Mouse (Mus musculus) left cerebral cortex, postnatal 14 days (tissue): ENCODE results near the gene Ntn1. TPM values are rescaled to one million over a fixed set of nuclear protein-coding genes. Genes with fewer than 3 reads are reported as not detected.

Experiments used
- DNase-seq, 2 experiments: peaks; one replicate each; pipeline ENCODE4 v3.0.0; 2021 to 2022; ENCODE audit warnings: low spot score in 2 of 2, mixed read lengths in 1 of 2
- intact Hi-C: fragments of 180-260 bp; cut with DNase I; formaldehyde crosslinking; loops from one replicate; pipeline ENCODE4 v1.15.1; 2025
- total RNA-seq, 2 experiments: library from RNA; stranded (reverse); gene quantifications; 2 replicates each; pipeline ENCODE4 v1.2.3; 2021

Ntn1 gene
- total RNA-seq, 2 experiments from 2014 or later = 8.0 to 11.1 TPM

GRCm38 (mm10) chr11:68417001-68417400 is 16.4 kb upstream of the Ntn1 start:
- intact Hi-C loops = no loop called here
- DNase-seq = no peak

- peak; percentile 67 to 77 for DNase-seq
- intact Hi-C loops = loop anchor here (1.0 to 10.0 kb wide), 3 partner anchors 196 to 583 kb away; no protein-coding TSS in a partner anchor
Measured at GRCm38 (mm10) chr11:68408127-68408526, 7.5 kb upstream of the Ntn1 start.

- DNase-seq = no peak
Measured at GRCm38 (mm10) chr11:68407266-68407926, 6.8 kb upstream of the Ntn1 start.

GRCm38 (mm10) chr11:68405576-68405975 is 5.0 kb upstream of the Ntn1 start:
- DNase-seq = no peak
- intact Hi-C loops = loop anchor here (5.0 to 10.0 kb wide), 2 partner anchors 193 to 581 kb away; no protein-coding TSS in a partner anchor

More at GRCm38 (mm10) chr11:68407266-68407926, 6.8 kb upstream of the Ntn1 start:
- intact Hi-C loops = loop anchor here (5.0 to 10.0 kb wide), 2 partner anchors 195 to 583 kb away; no protein-coding TSS in a partner anchor

GRCm38 (mm10) chr11:68404185-68404584 is 3.6 kb upstream of the Ntn1 start:
- intact Hi-C loops = loop anchor here (10.0 kb wide), 1 partner anchor 579 kb away; no protein-coding TSS in a partner anchor
- no peak for DNase-seq

GRCm38 (mm10) chr11:68401428-68401827 is 805 bp upstream of the Ntn1 start:
- no peak for DNase-seq
- intact Hi-C loops = loop anchor here (10.0 kb wide), 1 partner anchor 577 kb away; no protein-coding TSS in a partner anchor

GRCm38 (mm10) chr11:68400021-68400671 is 477 bp downstream of the Ntn1 start:
- intact Hi-C loops = loop anchor here (10.0 kb wide), 1 partner anchor 575 kb away; no protein-coding TSS in a partner anchor
- no peak for DNase-seq

- DNase-seq = peak in 1 of 2 experiments; percentile 19
- intact Hi-C loops = loop anchor here (10.0 kb wide), 1 partner anchor 575 kb away; no protein-coding TSS in a partner anchor
Measured at GRCm38 (mm10) chr11:68399548-68400020, 1.0 kb downstream of the Ntn1 start.

GRCm38 (mm10) chr11:68398891-68399547 is 1.6 kb downstream of the Ntn1 start:
- intact Hi-C loops = no loop called here
- DNase-seq = no peak

- DNase-seq = no peak
- intact Hi-C loops = no loop called here
Measured at GRCm38 (mm10) chr11:68395546-68395945, 5.1 kb downstream of the Ntn1 start.

- DNase-seq = no peak
- intact Hi-C loops = no loop called here
Measured at GRCm38 (mm10) chr11:68394749-68395148, 5.9 kb downstream of the Ntn1 start.

- no peak for DNase-seq
- intact Hi-C loops = no loop called here
Measured at GRCm38 (mm10) chr11:68393897-68394490, 6.6 kb downstream of the Ntn1 start.

GRCm38 (mm10) chr11:68390381-68391287 is 10.0 kb downstream of the Ntn1 start:
- intact Hi-C loops = no loop called here
- no peak for DNase-seq

- intact Hi-C loops = no loop called here
- DNase-seq = no peak
Measured at GRCm38 (mm10) chr11:68389621-68390020, 11.0 kb downstream of the Ntn1 start.

- intact Hi-C loops = no loop called here
- no peak for DNase-seq
Measured at GRCm38 (mm10) chr11:68388655-68389015, 12.0 kb downstream of the Ntn1 start.

GRCm38 (mm10) chr11:68387971-68388654 is 12.5 kb downstream of the Ntn1 start:
- intact Hi-C loops = no loop called here
- DNase-seq = no peak

- DNase-seq = no peak
- intact Hi-C loops = no loop called here
Measured at GRCm38 (mm10) chr11:68387441-68387760, 13.2 kb downstream of the Ntn1 start.
